Mouse (Mus musculus): ENCODE measurements around the gene Anapc7.
"Not testable (repeated sequence)": the region's sequence is repeated elsewhere in the genome, so short reads cannot be mapped to it uniquely, and the experiment has no call there.

Anapc7 gene

GRCm38 (mm10) chr5:122409692-122410645, 11.5 kb upstream of the Anapc7 start:
- no peak for DNase-seq (ENCODE audit: low spot score)

- DNase-seq (ENCODE audit: low spot score), result no peak
These were observed 9.6 kb upstream of the Anapc7 start for GRCm38 (mm10) chr5:122411892-122412291.

GRCm38 (mm10) chr5:122412826-122413225, 8.7 kb upstream of the Anapc7 start:
- no peak for DNase-seq (ENCODE audit: low spot score)

- DNase-seq (ENCODE audit: low spot score), result no peak
These were observed 7.1 kb upstream of the Anapc7 start for GRCm38 (mm10) chr5:122414351-122414750.

- DNase-seq (ENCODE audit: low spot score), result no peak
These were observed 6.0 kb upstream of the Anapc7 start for GRCm38 (mm10) chr5:122415465-122415864.

GRCm38 (mm10) chr5:122420676-122421075, 817 bp upstream of the Anapc7 start:
- DNase-seq (ENCODE audit: low spot score), result not testable (repeated sequence)

- peak; percentile 65 for DNase-seq (ENCODE audit: low spot score)
These were observed 825 bp downstream of the Anapc7 start for GRCm38 (mm10) chr5:122422071-122422964.

GRCm38 (mm10) chr5:122423083-122423482, 1.6 kb downstream of the Anapc7 start:
- DNase-seq (ENCODE audit: low spot score), result no peak

GRCm38 (mm10) chr5:122425550-122425949, 4.1 kb downstream of the Anapc7 start:
- no peak for DNase-seq (ENCODE audit: low spot score)

GRCm38 (mm10) chr5:122430036-122430775, 8.7 kb downstream of the Anapc7 start:
- no peak for DNase-seq (ENCODE audit: low spot score)

GRCm38 (mm10) chr5:122431221-122431620, 9.7 kb downstream of the Anapc7 start:
- no peak for DNase-seq (ENCODE audit: low spot score)

- no peak for DNase-seq (ENCODE audit: low spot score)
These were observed 13.0 kb downstream of the Anapc7 start for GRCm38 (mm10) chr5:122434541-122434940.

GRCm38 (mm10) chr5:122439400-122440094, 18.1 kb downstream of the Anapc7 start:
- DNase-seq (ENCODE audit: low spot score), result no peak

GRCm38 (mm10) chr5:122440095-122440630, 18.7 kb downstream of the Anapc7 start:
- peak; percentile 74 for DNase-seq (ENCODE audit: low spot score)

GRCm38 (mm10) chr5:122444492-122444891, 23.0 kb downstream of the Anapc7 start:
- no peak for DNase-seq (ENCODE audit: low spot score)

- DNase-seq (ENCODE audit: low spot score), result no peak
These were observed 23.6 kb downstream of the Anapc7 start for GRCm38 (mm10) chr5:122445051-122445610.

- DNase-seq (ENCODE audit: low spot score), result no peak
These were observed 26.4 kb downstream of the Anapc7 start for GRCm38 (mm10) chr5:122447857-122448256.

GRCm38 (mm10) chr5:122448869-122449268, 27.4 kb downstream of the Anapc7 start:
- DNase-seq (ENCODE audit: low spot score), result no peak

GRCm38 (mm10) chr5:122449946-122450345, 28.5 kb downstream of the Anapc7 start:
- DNase-seq (ENCODE audit: low spot score), result no peak

GRCm38 (mm10) chr5:122450913-122451317, 29.4 kb downstream of the Anapc7 start:
- no peak for DNase-seq (ENCODE audit: low spot score)

GRCm38 (mm10) chr5:122451324-122451723, 29.8 kb downstream of the Anapc7 start:
- DNase-seq (ENCODE audit: low spot score), result no peak

Data from ovary, adult 18-20 months (tissue).